Mouse (Mus musculus) liver, embryonic 14.5 days (tissue): ENCODE measurements around the gene Sspn. TPM values are rescaled to one million over a fixed set of nuclear protein-coding genes. Genes with fewer than 3 reads are reported as not detected.

Source experiments
- ATAC-seq: fragments of 200-750 bp; cut with Nextera tagmentation; 2 replicates; pipeline ENCODE4 v1.8.0; 2017; ENCODE audit warnings: moderate number of reproducible peaks, mild to moderate bottlenecking, moderate library complexity; ENCODE audit not compliant: insufficient read depth
- DNase-seq, 3 experiments: peaks; one replicate each; pipeline ENCODE4 v3.0.0-alpha.2; 2012 to 2013; ENCODE audit warnings: low read depth in 3 of 3, low spot score in 3 of 3
- H3K27ac ChIP-seq: fragments of 300-500 bp; sonication (generic); 2 replicates; pipeline ENCODE4 v1.5.1; 2014; ENCODE audit warnings: moderate library complexity, mild to moderate bottlenecking, control low read depth, inconsistent platforms
- H3K27me3 ChIP-seq: fragments of 300-500 bp; sonication (generic); 2 replicates; pipeline ENCODE4 v1.6.1; 2014; ENCODE audit warnings: mild to moderate bottlenecking, low read length, moderate library complexity; ENCODE audit not compliant: control insufficient read depth, insufficient read depth
- H3K36me3 ChIP-seq: fragments of 300-500 bp; sonication (generic); replicated peaks from 2 replicates; pipeline ENCODE4 v1.6.1; 2014; ENCODE audit warnings: low read depth; ENCODE audit not compliant: control insufficient read depth, insufficient read depth
- H3K4me1 ChIP-seq, 2 experiments: fragments of 200-500 bp in 1 of 2; fragments of 300-500 bp in 1 of 2; sonication (generic) in 1 of 2; replicated peaks; 2 replicates each; pipeline ENCODE4 v1.6.1; 2012 to 2014; ENCODE audit warnings: antibody characterized with exemption in 1 of 2, inconsistent platforms in 1 of 2, low read length in 1 of 2; ENCODE audit not compliant: control insufficient read depth in 2 of 2, insufficient read depth in 2 of 2
- H3K4me2 ChIP-seq: fragments of 300-500 bp; sonication (generic); 2 replicates; pipeline ENCODE4 v1.6.1; 2014; ENCODE audit warnings: low read depth, mild to moderate bottlenecking, control low read depth, moderate library complexity
- H3K4me3 ChIP-seq, 2 experiments: fragments of 200-500 bp in 1 of 2; fragments of 300-500 bp in 1 of 2; sonication (generic) in 1 of 2; 2 replicates each; pipeline ENCODE4 v1.5.1; 2012 to 2014; ENCODE audit warnings: low read depth in 2 of 2, low read length in 2 of 2, mild to moderate bottlenecking in 2 of 2, control low read depth in 1 of 2, inconsistent platforms in 1 of 2, moderate library complexity in 1 of 2; ENCODE audit not compliant: insufficient read depth in 1 of 2
- H3K9ac ChIP-seq: fragments of 300-500 bp; sonication (generic); replicated peaks from 2 replicates; pipeline ENCODE4 v1.6.1; 2014; ENCODE audit warnings: mild to moderate bottlenecking, control low read depth, moderate library complexity
- H3K9me3 ChIP-seq: fragments of 300-500 bp; sonication (generic); 2 replicates; pipeline ENCODE4 v1.6.1; 2016; ENCODE audit warnings: low read length, mixed read lengths; ENCODE audit not compliant: control insufficient read depth
- CTCF ChIP-seq: IDR thresholded peaks from 2 replicates; pipeline ENCODE4 v1.5.1; 2016; ENCODE audit warnings: antibody characterized with exemption, low read depth, control low read depth
- EP300 ChIP-seq: IDR thresholded peaks from 2 replicates; pipeline ENCODE4 v1.6.1; 2016; ENCODE audit warnings: antibody characterized with exemption, low read depth
- WGBS: fragments of 180-500 bp; shearing (Covaris S2); extraction: QIAGEN DNeasy Blood & Tissue Kit; methylation state at CpG from one replicate; pipeline ENCODE4 v1.1.7; 2014; ENCODE audit not compliant: insufficient replicate concordance; 5-methylcytosine and 5-hydroxymethylcytosine counted together
- polyA plus RNA-seq, 2 experiments: library from polyadenylated mRNA; depleted of rRNA in 1 of 2; stranded (reverse) in 1 of 2; unstranded in 1 of 2; fragments of >200 nt; fragmentation: Nextera tagmentation in 1 of 2; extraction: Ambion mirVana in 1 of 2; gene quantifications; 2 replicates each; pipeline versions ENCODE4 v1.2.1 to v1.2.3; 2012 to 2014

Sspn gene
- polyA plus RNA-seq, 2 experiments: 0.17 to 0.32 TPM

DNA sequence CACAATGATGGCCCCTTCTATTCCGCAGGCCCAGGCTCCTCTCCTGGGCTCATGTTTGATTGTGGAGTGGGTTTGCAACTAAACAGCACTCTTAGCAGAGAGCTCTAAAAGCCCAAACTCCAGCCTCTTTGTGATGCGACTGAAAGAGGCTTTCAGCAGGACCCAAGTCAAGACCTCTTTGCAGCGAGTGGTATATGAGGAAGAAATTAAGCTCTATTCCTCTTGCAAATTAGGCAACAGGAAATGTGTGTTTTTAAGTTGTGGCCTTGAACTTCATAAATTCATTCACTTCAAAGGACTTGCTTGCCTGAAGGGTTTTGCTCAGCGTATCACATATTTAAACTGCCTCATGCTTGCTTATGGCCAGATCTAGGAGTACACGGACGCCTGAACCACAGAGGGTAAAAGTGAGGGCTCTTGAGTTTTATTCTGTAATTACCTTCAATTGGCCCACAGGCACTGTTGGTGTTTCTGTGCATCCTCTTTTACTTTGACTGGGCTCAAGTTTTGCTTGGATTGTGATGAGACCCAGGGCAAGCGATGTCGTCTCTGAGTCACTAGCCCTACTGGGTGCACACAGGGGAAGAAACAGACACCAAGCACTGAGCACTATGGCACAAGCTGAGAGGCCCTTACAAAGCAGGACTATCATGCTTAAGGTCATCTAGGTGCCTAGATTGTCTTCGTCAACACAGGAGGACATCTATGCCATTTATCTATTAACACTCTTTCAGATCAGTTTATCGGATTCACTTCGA lies 73.9 kb downstream of the Sspn start:
- Histone ChIP-seq H3K4me3 (no peak overlapping the region), H3K9me3 (no peaks in the 10 kb centered on the region), H3K36me3 (no peaks in the 10 kb centered on the region), H3K27ac (no peak overlapping the region), H3K9ac (no peak overlapping the region), H3K27me3 (no peaks in the 10 kb centered on the region), H3K4me1 (no peaks in the 10 kb centered on the region), H3K4me2 (no peak overlapping the region)
- no peak for ATAC-seq
- 67% methylated on average over 11 of the region's 11 CpGs for WGBS
- TF ChIP-seq EP300 (no peak), CTCF (no peak)
- no peak for DNase-seq

DNA sequence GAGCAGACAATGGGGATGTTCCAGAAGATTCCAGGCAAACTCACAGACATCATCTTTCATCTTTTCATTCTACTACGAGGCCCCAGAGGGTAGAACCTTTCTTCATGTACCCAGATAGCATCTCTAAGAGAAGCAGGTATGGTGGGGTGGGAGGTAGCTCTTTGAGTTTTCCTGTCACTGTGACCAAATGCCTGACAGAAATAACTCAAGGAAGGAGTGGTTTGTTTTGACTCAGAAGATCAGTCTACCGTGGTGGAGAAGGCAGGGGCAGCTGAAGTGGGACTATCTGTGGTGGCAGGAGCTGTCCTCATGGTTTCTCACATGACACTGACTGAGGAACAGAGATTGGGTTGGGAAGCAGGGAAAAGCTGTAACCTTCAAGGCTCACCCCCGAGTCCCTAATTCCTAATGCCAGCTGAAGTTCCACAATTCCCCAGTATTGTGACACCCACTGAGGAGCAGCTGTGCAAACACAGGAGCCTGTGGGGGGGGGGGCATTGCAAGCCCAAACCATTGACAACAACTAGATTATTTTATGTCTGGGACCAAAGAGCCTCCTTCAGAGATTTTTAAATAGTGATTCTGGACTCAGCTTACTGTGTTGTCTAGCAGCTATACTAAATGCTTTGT lies 74.6 kb downstream of the Sspn start:
- Histone ChIP-seq H3K4me2 (no peak overlapping the region), H3K4me1 (no peaks in the 10 kb centered on the region), H3K4me3 (no peak overlapping the region), H3K9me3 (no peaks in the 10 kb centered on the region), H3K9ac (no peak overlapping the region), H3K27ac (no peak overlapping the region), H3K36me3 (no peaks in the 10 kb centered on the region), H3K27me3 (no peaks in the 10 kb centered on the region)
- WGBS: 34% methylated on average over 3 of the region's 3 CpGs
- DNase-seq (no peak), ATAC-seq (no peak)
- no peak for TF ChIP-seq CTCF

DNA sequence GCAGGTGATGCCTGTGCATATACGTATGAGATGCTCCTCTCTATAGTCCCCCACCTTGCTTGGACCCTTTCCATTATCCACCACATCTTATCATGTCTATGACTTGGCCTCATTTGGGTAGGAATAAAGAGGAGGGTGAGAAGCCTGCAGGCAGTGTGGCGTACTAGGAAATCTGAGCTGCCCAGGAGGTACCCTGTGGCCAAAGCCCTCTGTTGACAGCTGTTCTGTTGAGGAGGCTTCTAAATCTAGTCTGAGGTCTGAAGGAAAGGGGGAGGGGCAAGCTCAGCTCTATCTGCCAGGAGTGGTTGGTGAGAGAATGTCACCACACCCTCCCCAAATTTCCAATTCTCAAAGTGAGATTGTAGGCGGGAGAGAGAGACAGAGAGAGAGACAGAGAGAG lies 75.3 kb downstream of the Sspn start:
- 48% methylated on average over 3 of the region's 3 CpGs for WGBS
- TF ChIP-seq CTCF (no peak), EP300 (no peak)
- H3K4me3 ChIP-seq: no peak overlapping the region
- DNase-seq: no peak
- H3K36me3 ChIP-seq: no peaks in the 10 kb centered on the region
- no peaks in the 10 kb centered on the region for H3K27me3 ChIP-seq
- ATAC-seq: no peak
- no peaks in the 10 kb centered on the region for H3K4me1 ChIP-seq
- H3K4me2 ChIP-seq: no peak overlapping the region
- H3K9ac ChIP-seq: no peak overlapping the region
- H3K9me3 ChIP-seq: no peaks in the 10 kb centered on the region
- H3K27ac ChIP-seq: no peak overlapping the region

DNA sequence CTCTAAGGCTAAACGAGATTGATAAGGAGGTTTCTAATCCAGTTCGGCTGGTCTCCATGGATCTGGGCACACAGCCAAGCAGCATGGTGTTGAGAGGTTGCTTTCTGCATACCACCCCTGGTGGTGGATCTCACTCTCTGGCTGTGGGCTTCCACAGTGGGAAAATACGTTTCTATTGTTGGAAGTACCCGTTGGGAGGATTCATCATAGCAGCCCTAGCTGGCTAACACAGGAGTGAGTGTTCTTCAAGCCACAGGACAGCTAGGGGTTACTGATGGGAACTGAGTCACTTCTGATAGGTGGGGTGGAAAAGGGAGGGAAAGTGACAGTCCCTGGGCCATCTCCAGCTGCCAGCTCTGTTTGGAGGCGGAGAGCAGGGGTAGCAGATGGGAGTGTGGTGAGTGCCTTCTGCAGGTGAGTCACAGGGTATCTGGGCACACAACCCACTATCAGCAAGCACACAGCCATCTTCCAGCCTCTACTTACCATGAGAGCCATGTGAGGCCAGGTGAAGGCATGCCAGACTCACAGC lies 77.1 kb downstream of the Sspn start:
- H3K4me3 ChIP-seq: no peak overlapping the region
- DNase-seq (no peak), ATAC-seq (no peak)
- no peaks in the 10 kb centered on the region for H3K4me1 ChIP-seq
- WGBS: 38% methylated on average over 5 of the region's 5 CpGs
- no peaks in the 10 kb centered on the region for H3K9me3 ChIP-seq
- no peak overlapping the region for H3K9ac ChIP-seq
- no peak overlapping the region for H3K4me2 ChIP-seq
- no peak for TF ChIP-seq EP300
- TF ChIP-seq CTCF: 0 out of 2 replicates have a peak, but pooled peaks have one; percentile 7
- no peak overlapping the region for H3K27ac ChIP-seq
- H3K27me3 ChIP-seq: no peaks in the 10 kb centered on the region
- H3K36me3 ChIP-seq: no peaks in the 10 kb centered on the region

DNA sequence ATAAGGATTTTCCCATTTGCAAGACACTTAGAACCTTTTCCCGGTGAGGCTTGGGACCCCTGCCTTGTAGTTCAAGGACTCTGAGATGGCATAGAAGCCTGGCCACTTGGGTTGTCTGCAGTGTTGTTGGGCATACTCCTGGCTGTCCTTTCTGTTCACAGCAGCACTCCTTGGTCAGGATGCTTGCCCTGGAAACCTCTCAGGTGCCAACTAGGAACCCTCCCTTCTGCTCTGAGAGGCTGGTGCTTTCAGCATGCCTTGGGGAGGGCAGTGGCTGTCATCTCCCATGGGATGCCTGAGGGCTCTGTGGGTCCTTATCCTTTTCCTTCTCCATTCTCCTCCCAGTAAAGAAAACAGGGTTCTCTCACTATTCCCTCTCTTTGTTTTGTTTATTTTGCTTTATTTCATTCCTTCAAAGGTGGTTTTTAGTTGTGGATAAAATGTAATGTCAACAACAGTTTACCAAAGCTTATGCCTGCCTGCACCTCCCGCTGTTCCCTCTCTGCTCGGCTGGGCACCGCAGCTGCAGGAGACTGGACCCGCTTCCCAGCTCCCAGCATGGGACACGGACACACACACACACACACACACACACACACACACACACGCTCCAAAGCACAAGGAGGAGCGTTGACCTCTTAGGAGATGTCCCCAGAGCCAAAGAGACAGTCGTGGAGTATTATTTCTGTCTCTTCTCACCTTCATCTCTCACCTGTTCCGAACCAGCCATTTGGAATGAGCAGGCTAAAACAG lies 77.9 kb downstream of the Sspn start:
- DNase-seq (no peak), ATAC-seq (no peak)
- TF ChIP-seq EP300 (no peak), CTCF (no peak)
- no peaks in the 10 kb centered on the region for H3K9me3 ChIP-seq
- no peaks in the 10 kb centered on the region for H3K4me1 ChIP-seq
- no peaks in the 10 kb centered on the region for H3K36me3 ChIP-seq
- H3K27ac ChIP-seq: no peak overlapping the region
- H3K9ac ChIP-seq: no peak overlapping the region
- no peak overlapping the region for H3K4me2 ChIP-seq
- 69% methylated on average over 10 of the region's 10 CpGs for WGBS
- H3K27me3 ChIP-seq: no peaks in the 10 kb centered on the region
- H3K4me3 ChIP-seq: no peak overlapping the region
